Mouse (Mus musculus): ENCODE measurements around the gene Olfr843.

Olfr843 gene

DNA sequence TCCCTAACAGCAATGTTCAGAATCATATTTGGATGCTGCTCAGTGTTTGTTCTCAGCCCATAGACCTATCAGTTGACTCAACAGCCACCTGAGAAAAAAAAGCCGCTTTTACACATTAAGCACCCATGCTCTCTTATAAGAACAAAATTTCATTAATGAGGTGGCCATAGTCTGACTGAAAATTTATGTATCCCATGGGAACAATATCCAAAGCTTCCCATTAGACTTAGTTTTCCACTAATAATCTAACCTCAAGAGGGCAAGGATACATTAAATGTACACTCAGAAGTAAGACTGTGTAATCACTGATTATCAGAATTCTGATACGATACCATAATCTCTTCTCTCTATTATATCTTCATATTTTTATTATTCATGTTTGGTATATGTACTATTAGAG is at the start of gene Olfr843:
Gene Olfr843 (minus strand): TSS at position 101 of the 400 bp plus-strand sequence.
- no peak for DNase-seq (ENCODE audit: low read depth, low spot score)

Measured in ZHBTc4 (cell line).